Comparison of ENCODE assay signal across 8 mouse cellular contexts in the genomic region with DNA sequence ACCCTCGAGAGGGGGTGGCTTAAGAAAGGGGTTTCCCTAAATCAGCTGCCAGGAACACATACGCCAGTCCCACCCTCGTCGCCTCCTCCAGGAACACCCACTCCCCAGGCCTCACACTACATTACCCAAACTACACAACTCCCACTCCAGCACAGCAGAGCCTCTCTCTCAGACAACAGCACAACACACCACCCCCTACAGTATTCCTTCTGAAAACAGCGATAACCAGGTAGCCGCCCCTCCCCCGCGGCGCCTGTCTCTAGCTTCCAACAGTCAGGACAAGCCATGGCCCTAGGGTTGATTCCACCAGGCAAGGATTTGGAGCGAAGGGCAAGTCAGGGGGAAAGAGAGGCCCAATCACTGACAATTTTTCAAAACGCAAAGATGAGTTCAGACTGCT. TPM values are rescaled to one million over a fixed set of nuclear protein-coding genes. Genes with fewer than 3 reads are reported as not detected.
A peak's percentile ranks its signal among the peaks of the same experiment; 100 is the strongest.
DNase-seq lines count a peak whose midpoint lies in the region; ATAC-seq and TF ChIP-seq lines count a peak whose summit lies in the region.

No protein-coding gene starts in this region.

- H3K36me3 ChIP-seq in kidney, embryonic 14.5 days (ENCODE audit: control insufficient read depth, insufficient read depth, low read length) = no peaks in the 10 kb centered on the region
- no peaks in the 10 kb centered on the region for H3K36me3 ChIP-seq in intestine, embryonic 15.5 days
- H3K36me3 ChIP-seq in liver, postnatal 0 days (replicated peaks; ENCODE audit: insufficient read depth, low read length) = no peaks in the 10 kb centered on the region
- H3K36me3 ChIP-seq in stomach, embryonic 14.5 days (ENCODE audit: control insufficient read depth, insufficient read depth, low read length) = no peaks in the 10 kb centered on the region

- H3K9me3 ChIP-seq in kidney, embryonic 14.5 days (ENCODE audit: control insufficient read depth, low read length) = no peaks in the 10 kb centered on the region
- H3K9me3 ChIP-seq in intestine, embryonic 15.5 days = no peaks in the 10 kb centered on the region
- no peaks in the 10 kb centered on the region for H3K9me3 ChIP-seq in liver, postnatal 0 days (ENCODE audit: low read length)
- no peaks in the 10 kb centered on the region for H3K9me3 ChIP-seq in stomach, embryonic 14.5 days (ENCODE audit: control insufficient read depth, low read depth, low read length)

- no peak for ATAC-seq in kidney, embryonic 14.5 days (ENCODE audit: low FRiP score, low TSS enrichment)
- no peak for ATAC-seq in intestine, embryonic 15.5 days
- no peak for ATAC-seq in liver, postnatal 0 days
- no peak for ATAC-seq in stomach, embryonic 14.5 days (ENCODE audit: insufficient number of reproducible peaks, insufficient read depth, low FRiP score, low read depth)

- H3K27ac ChIP-seq in kidney, embryonic 14.5 days (ENCODE audit: low read depth, low read length) = no peak overlapping the region
- H3K27ac ChIP-seq in intestine, embryonic 15.5 days = no peak overlapping the region
- no peak overlapping the region for H3K27ac ChIP-seq in liver, postnatal 0 days (ENCODE audit: low read depth)
- no peak overlapping the region for H3K27ac ChIP-seq in stomach, embryonic 14.5 days (ENCODE audit: low read length)

- H3K9ac ChIP-seq in kidney, embryonic 14.5 days (ENCODE audit: low read depth, low read length) = no peak overlapping the region
- H3K9ac ChIP-seq in intestine, embryonic 15.5 days = no peak overlapping the region
- no peak overlapping the region for H3K9ac ChIP-seq in liver, postnatal 0 days (replicated peaks)
- H3K9ac ChIP-seq in stomach, embryonic 14.5 days (replicated peaks; ENCODE audit: low read depth, low read length) = no peak overlapping the region

- 12% methylated on average over 11 of the region's 11 CpGs for WGBS in kidney, embryonic 14.5 days
- WGBS in intestine, embryonic 15.5 days = 15% methylated on average over 11 of the region's 11 CpGs
- 13% methylated on average over 11 of the region's 11 CpGs for WGBS in liver, postnatal 0 days (ENCODE audit: insufficient replicate concordance)
- 13% methylated on average over 11 of the region's 11 CpGs for WGBS in stomach, embryonic 14.5 days

- DNase-seq in kidney, postnatal 14 days = no peak
- peak; percentile 22 for DNase-seq in embryo, embryonic 11 days
- no peak for DNase-seq in liver, postnatal 0 days
- DNase-seq in gastrocnemius, adult 8-10 months (ENCODE audit: low spot score in 2 of 2) = no peak
- DNase-seq in kidney, adult 18-20 months = no peak

- H3K4me2 ChIP-seq in kidney, embryonic 14.5 days (replicated peaks; ENCODE audit: low read depth, low read length) = peak overlapping the region; percentile 91
- H3K4me2 ChIP-seq in intestine, embryonic 15.5 days (replicated peaks) = peak overlapping the region; percentile 24; the same call in 1 of the 2 replicates
- peak overlapping the region; percentile 72 for H3K4me2 ChIP-seq in liver, postnatal 0 days (ENCODE audit: low read depth, low read length)
- H3K4me2 ChIP-seq in stomach, embryonic 14.5 days (replicated peaks; ENCODE audit: low read depth, low read length) = peak overlapping the region; percentile 95

- H3K4me1 ChIP-seq in kidney, embryonic 14.5 days (ENCODE audit: control insufficient read depth, insufficient read depth, low read length) = peaks cover 8% of the 10 kb centered on the region; the same call in 1 of the 2 replicates
- peaks cover 12% of the 10 kb centered on the region for H3K4me1 ChIP-seq in intestine, embryonic 15.5 days (replicated peaks)
- H3K4me1 ChIP-seq in liver, postnatal 0 days (ENCODE audit: insufficient read depth) = peaks cover 3% of the 10 kb centered on the region; the same call in 1 of the 2 replicates
- H3K4me1 ChIP-seq in stomach, embryonic 14.5 days (ENCODE audit: control insufficient read depth, insufficient read depth, low read length) = no peaks in the 10 kb centered on the region

- peaks cover 24% of the 10 kb centered on the region for H3K27me3 ChIP-seq in kidney, embryonic 14.5 days (ENCODE audit: control insufficient read depth, insufficient read depth, low read length)
- peaks cover 25% of the 10 kb centered on the region for H3K27me3 ChIP-seq in intestine, embryonic 15.5 days (replicated peaks)
- peaks cover 30% of the 10 kb centered on the region for H3K27me3 ChIP-seq in liver, postnatal 0 days (ENCODE audit: insufficient read depth, low read length)
- H3K27me3 ChIP-seq in stomach, embryonic 14.5 days (ENCODE audit: control insufficient read depth, insufficient read depth, low read length) = peaks cover 19% of the 10 kb centered on the region

- TF ChIP-seq CTCF in liver, postnatal 0 days (IDR thresholded peaks at IDR 0.05; ENCODE audit: low read depth) = no peak

- H3K4me3 ChIP-seq in kidney, embryonic 14.5 days (ENCODE audit: low read length) = peak overlapping the region; percentile 54
- no peak overlapping the region for H3K4me3 ChIP-seq in intestine, embryonic 15.5 days (replicated peaks)
- 0 out of 2 replicates have a peak overlapping the region, but pooled peaks have one; percentile 47 for H3K4me3 ChIP-seq in liver, postnatal 0 days (ENCODE audit: low read depth, low read length)
- no peak overlapping the region for H3K4me3 ChIP-seq in stomach, embryonic 14.5 days (ENCODE audit: low read depth, low read length)

- no peak for TF ChIP-seq EP300 in liver, postnatal 0 days (IDR thresholded peaks at IDR 0.05; ENCODE audit: low read depth)

RNA-seq across cellular contexts. Expression of a gene that starts 1.7 kb away (rescaled TPM):
- polyA plus RNA-seq in kidney, embryonic 14.5 days (2014; fragmentation: Nextera tagmentation; extraction: Ambion mirVana) = 3.2 and 3.6 TPM in 2 replicates
- 72.9 and 74.5 TPM in 2 replicates for polyA plus RNA-seq in intestine, embryonic 15.5 days (2015; fragmentation: Nextera tagmentation; extraction: Ambion mirVana)
- polyA plus RNA-seq in liver, postnatal 0 days (2015; fragmentation: Nextera tagmentation; extraction: Ambion mirVana) = 0.85 and 1.5 TPM in 2 replicates
- 78.8 and 84.3 TPM in 2 replicates for polyA plus RNA-seq in stomach, embryonic 14.5 days (2014; fragmentation: Nextera tagmentation; extraction: Ambion mirVana)
- total RNA-seq in gastrocnemius, adult 8-10 months (2022) = 1 to 10 TPM; 1.1 to 3.2 (median 2.2) TPM

RNA-seq across cellular contexts. Expression of a gene that starts 34.5 kb away (rescaled TPM):
- polyA plus RNA-seq in kidney, embryonic 14.5 days (2014; fragmentation: Nextera tagmentation; extraction: Ambion mirVana) = 0.80 and 0.96 TPM in 2 replicates
- 0.21 and 0.33 TPM in 2 replicates for polyA plus RNA-seq in intestine, embryonic 15.5 days (2015; fragmentation: Nextera tagmentation; extraction: Ambion mirVana)
- polyA plus RNA-seq in liver, postnatal 0 days (2015; fragmentation: Nextera tagmentation; extraction: Ambion mirVana) = 0.11 and 0.12 TPM in 2 replicates
- 0.34 and 0.42 TPM in 2 replicates for polyA plus RNA-seq in stomach, embryonic 14.5 days (2014; fragmentation: Nextera tagmentation; extraction: Ambion mirVana)
- under 1 TPM in 1 of 4 experiments, not detected in 3; 0.13 TPM for total RNA-seq in gastrocnemius, adult 8-10 months (2022)

Comparison
In these comparisons a context has a peak if more than half of its experiments do, and no peak if none do; other contexts are left out.
1. H3K4me2 ChIP-seq: peak in every context shown above with its lines; median percentile 95 in stomach, embryonic 14.5 days; 91 in kidney, embryonic 14.5 days; 72 in liver, postnatal 0 days; 24 in intestine, embryonic 15.5 days.
2. H3K4me3 ChIP-seq: peak in kidney, embryonic 14.5 days (single experiment) and liver, postnatal 0 days (single experiment); none in intestine, embryonic 15.5 days (single experiment) and stomach, embryonic 14.5 days (single experiment).
3. RNA of a gene that starts 1.7 kb away (polyA plus RNA-seq): 78.8 to 84.3 TPM in stomach, embryonic 14.5 days and 72.9 to 74.5 TPM in intestine, embryonic 15.5 days; 3.2 to 3.6 TPM in kidney, embryonic 14.5 days and 0.85 to 1.5 TPM in liver, postnatal 0 days; every median in the first group is over 10 times any median in the second.